Mouse (Mus musculus) hindbrain, embryonic 11.5 days (tissue): ENCODE results near the gene Izumo1r. TPM values are rescaled to one million over a fixed set of nuclear protein-coding genes. Genes with fewer than 3 reads are reported as not detected.

Experiments
- ATAC-seq: fragments of 200-750 bp; cut with Nextera tagmentation; 2 replicates; pipeline ENCODE4 v1.8.0; 2017; ENCODE audit warnings: mild to moderate bottlenecking, moderate TSS enrichment, moderate library complexity; ENCODE audit not compliant: low FRiP score
- DNase-seq: peaks from one replicate; pipeline ENCODE4 v3.0.0-alpha.2; 2015; ENCODE audit warnings: low spot score
- H3K27ac ChIP-seq: fragments of 300-500 bp; sonication (generic); 2 replicates; pipeline ENCODE4 v1.5.1; 2014; ENCODE audit warnings: mild to moderate bottlenecking, low read depth, low read length
- H3K27me3 ChIP-seq: fragments of 300-500 bp; sonication (generic); 2 replicates; pipeline ENCODE4 v1.6.1; 2014; ENCODE audit warnings: mild to moderate bottlenecking, low read length, moderate library complexity, mixed read lengths; ENCODE audit not compliant: control insufficient read depth, insufficient read depth
- H3K36me3 ChIP-seq: fragments of 300-500 bp; sonication (generic); 2 replicates; pipeline ENCODE4 v1.6.1; 2014; ENCODE audit warnings: mild to moderate bottlenecking, low read length, moderate library complexity, mixed read lengths; ENCODE audit not compliant: control insufficient read depth, insufficient read depth
- H3K4me1 ChIP-seq: fragments of 300-500 bp; sonication (generic); replicated peaks from 2 replicates; pipeline ENCODE4 v1.6.1; 2014; ENCODE audit warnings: low read length, mixed read lengths; ENCODE audit not compliant: control insufficient read depth, insufficient read depth
- H3K4me2 ChIP-seq: fragments of 300-500 bp; sonication (generic); replicated peaks from 2 replicates; pipeline ENCODE4 v1.6.1; 2014; ENCODE audit warnings: mild to moderate bottlenecking, low read depth, low read length
- H3K4me3 ChIP-seq: fragments of 300-500 bp; sonication (generic); 2 replicates; pipeline ENCODE4 v1.5.1; 2014; ENCODE audit warnings: low read depth, low read length
- H3K9ac ChIP-seq: fragments of 300-500 bp; sonication (generic); 2 replicates; pipeline ENCODE4 v1.6.1; 2014; ENCODE audit warnings: low read depth, low read length
- H3K9me3 ChIP-seq: fragments of 300-500 bp; sonication (generic); 2 replicates; pipeline ENCODE4 v1.6.1; 2016; ENCODE audit warnings: low read length; ENCODE audit not compliant: control insufficient read depth
- WGBS: fragments of 180-500 bp; shearing (Covaris S2); extraction: QIAGEN DNeasy Blood & Tissue Kit; methylation state at CpG from one replicate; pipeline ENCODE4 v1.1.7; 2014; 5-methylcytosine and 5-hydroxymethylcytosine counted together
- polyA plus RNA-seq: library from polyadenylated mRNA; unstranded; fragments of >200 nt; fragmentation: Nextera tagmentation; extraction: Ambion mirVana; gene quantifications from 2 replicates; pipeline ENCODE4 v1.2.1, GENCODE M21; 2014

Gene Izumo1r
- polyA plus RNA-seq, 1 experiment from 2014 or later: not detected

- Histone ChIP-seq H3K4me1 (no peaks in the 10 kb centered on the region), H3K9ac (no peak overlapping the region), H3K4me3 (no peak overlapping the region), H3K27me3 (no peaks in the 10 kb centered on the region), H3K9me3 (no peaks in the 10 kb centered on the region), H3K4me2 (no peak overlapping the region), H3K36me3 (no peaks in the 10 kb centered on the region), H3K27ac (no peak overlapping the region)
- WGBS: 36% methylated on average over 7 of the region's 7 CpGs
- ATAC-seq (peak; percentile 56; the same call in 1 of the 2 replicates), DNase-seq (peak; percentile 62)
Measured at GRCm38 (mm10) chr9:14866957-14867356, 36.8 kb downstream of the Izumo1r start.

DNA sequence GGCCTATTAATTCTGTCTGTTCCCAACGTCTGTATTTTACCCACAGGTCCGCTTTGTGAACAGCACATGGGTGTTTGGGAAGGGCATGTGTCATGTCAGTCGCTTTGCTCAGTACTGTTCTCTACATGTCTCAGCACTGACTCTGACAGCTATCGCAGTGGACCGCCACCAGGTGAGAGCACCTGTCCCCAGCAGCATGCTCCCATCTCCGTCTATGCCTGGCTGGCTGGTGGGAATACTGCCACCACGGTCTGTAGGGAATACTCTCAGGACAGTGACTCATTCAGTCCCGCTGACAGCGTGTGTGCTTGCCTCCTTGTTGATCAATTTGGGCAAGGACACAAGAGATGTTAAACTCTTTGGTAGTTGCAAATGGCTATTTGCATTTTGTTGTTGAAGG, 39.0 kb downstream of the Izumo1r start:
- H3K27ac ChIP-seq: no peak overlapping the region
- H3K36me3 ChIP-seq: no peaks in the 10 kb centered on the region
- peaks cover 9% of the 10 kb centered on the region for H3K27me3 ChIP-seq
- H3K4me2 ChIP-seq: no peak overlapping the region
- peaks cover 3% of the 10 kb centered on the region; the same call in 1 of the 2 replicates for H3K4me1 ChIP-seq
- H3K9me3 ChIP-seq: no peaks in the 10 kb centered on the region
- H3K4me3 ChIP-seq: no peak overlapping the region
- ATAC-seq: no peak
- H3K9ac ChIP-seq: no peak overlapping the region
- no peak for DNase-seq
- 84% methylated on average over 9 of the region's 9 CpGs for WGBS

DNA sequence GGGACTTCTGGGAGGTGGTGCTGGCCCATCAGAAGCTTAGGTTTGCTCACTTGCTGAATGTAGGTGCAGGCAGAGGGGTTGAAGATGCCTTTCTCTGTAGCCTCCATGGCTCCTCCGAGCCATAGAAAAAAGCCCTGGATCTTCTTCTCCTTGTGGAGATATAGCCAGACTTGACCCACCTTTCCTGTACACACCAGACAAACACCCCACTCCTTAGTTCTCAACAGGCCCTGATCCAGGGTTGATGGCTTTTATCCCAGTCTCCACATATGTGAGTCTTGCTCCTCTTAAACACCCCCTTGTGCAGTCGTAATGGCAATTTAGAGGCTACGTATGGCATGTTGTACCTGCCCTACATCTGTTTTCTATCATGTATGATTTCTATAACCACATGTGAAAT, 40.6 kb downstream of the Izumo1r start:
- Histone ChIP-seq H3K4me3 (no peak overlapping the region), H3K4me2 (no peak overlapping the region), H3K36me3 (no peaks in the 10 kb centered on the region), H3K9ac (no peak overlapping the region), H3K4me1 (peaks cover 3% of the 10 kb centered on the region; the same call in 1 of the 2 replicates), H3K27ac (no peak overlapping the region), H3K27me3 (peaks cover 21% of the 10 kb centered on the region), H3K9me3 (no peaks in the 10 kb centered on the region)
- WGBS: 85% methylated on average over 3 of the region's 3 CpGs
- no peak for DNase-seq
- ATAC-seq: no peak

GRCm38 (mm10) chr9:14859868-14860639, 43.7 kb downstream of the Izumo1r start, which contains the start of gene Gpr83:
Gene Gpr83 (plus strand): TSS chr9:14860210.
- ATAC-seq: peak; percentile 94
- peaks cover 22% of the 10 kb centered on the region for H3K27me3 ChIP-seq
- H3K36me3 ChIP-seq: no peaks in the 10 kb centered on the region
- H3K9me3 ChIP-seq: no peaks in the 10 kb centered on the region
- peak; percentile 68 for DNase-seq
- peak within 1 kb of the TSS; percentile 92 for H3K4me2 ChIP-seq
- peak within 1 kb of the TSS; percentile 47 for H3K4me3 ChIP-seq
- H3K9ac ChIP-seq: peak within 1 kb of the TSS; percentile 60
- peaks cover 3% of the 10 kb centered on the region; the same call in 1 of the 2 replicates for H3K4me1 ChIP-seq
- H3K27ac ChIP-seq: no peak within 1 kb of the TSS
- under 1% methylated on average over 47 of the region's 47 CpGs for WGBS

GRCm38 (mm10) chr9:14858782-14859181, 45.0 kb downstream of the Izumo1r start:
- Histone ChIP-seq H3K4me3 (no peak overlapping the region), H3K4me2 (no peak overlapping the region), H3K4me1 (peaks cover 3% of the 10 kb centered on the region; the same call in 1 of the 2 replicates), H3K9me3 (no peaks in the 10 kb centered on the region), H3K9ac (no peak overlapping the region), H3K36me3 (no peaks in the 10 kb centered on the region), H3K27me3 (peaks cover 22% of the 10 kb centered on the region), H3K27ac (no peak overlapping the region)
- 86% methylated on average over 3 of the region's 3 CpGs for WGBS
- DNase-seq (no peak), ATAC-seq (no peak)

DNA sequence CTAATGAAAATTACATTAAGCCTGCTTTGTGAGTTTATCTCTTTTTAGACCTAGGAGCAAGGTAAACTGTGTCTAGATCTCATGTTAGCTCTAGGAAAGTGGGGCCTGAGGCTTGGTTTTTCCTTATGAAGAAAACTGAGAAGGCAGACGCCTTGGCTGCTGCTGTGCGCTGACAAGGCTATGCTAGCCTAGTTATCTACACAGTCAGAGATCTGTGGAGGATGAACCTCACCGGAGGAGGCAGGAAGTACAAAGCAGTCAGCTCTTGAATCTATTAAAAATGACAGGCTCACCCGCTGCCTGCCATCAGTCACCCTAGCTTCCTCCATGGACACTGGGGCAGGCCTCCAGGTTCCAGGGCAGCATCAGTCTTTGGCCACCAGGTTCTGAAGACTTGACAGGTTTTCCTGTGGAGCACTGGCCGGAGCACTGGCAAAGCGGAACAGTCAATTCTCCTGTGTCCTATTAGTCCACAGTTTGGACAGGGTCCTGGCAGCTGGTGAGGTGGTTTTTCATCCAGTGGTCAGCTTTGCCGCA, 45.5 kb downstream of the Izumo1r start:
- no peak for DNase-seq
- peaks cover 22% of the 10 kb centered on the region for H3K27me3 ChIP-seq
- no peak overlapping the region for H3K4me2 ChIP-seq
- H3K36me3 ChIP-seq: no peaks in the 10 kb centered on the region
- no peak overlapping the region for H3K27ac ChIP-seq
- no peak for ATAC-seq
- H3K9ac ChIP-seq: no peak overlapping the region
- no peak overlapping the region for H3K4me3 ChIP-seq
- H3K9me3 ChIP-seq: no peaks in the 10 kb centered on the region
- 60% methylated on average over 7 of the region's 7 CpGs for WGBS
- H3K4me1 ChIP-seq: peaks cover 3% of the 10 kb centered on the region; the same call in 1 of the 2 replicates

DNA sequence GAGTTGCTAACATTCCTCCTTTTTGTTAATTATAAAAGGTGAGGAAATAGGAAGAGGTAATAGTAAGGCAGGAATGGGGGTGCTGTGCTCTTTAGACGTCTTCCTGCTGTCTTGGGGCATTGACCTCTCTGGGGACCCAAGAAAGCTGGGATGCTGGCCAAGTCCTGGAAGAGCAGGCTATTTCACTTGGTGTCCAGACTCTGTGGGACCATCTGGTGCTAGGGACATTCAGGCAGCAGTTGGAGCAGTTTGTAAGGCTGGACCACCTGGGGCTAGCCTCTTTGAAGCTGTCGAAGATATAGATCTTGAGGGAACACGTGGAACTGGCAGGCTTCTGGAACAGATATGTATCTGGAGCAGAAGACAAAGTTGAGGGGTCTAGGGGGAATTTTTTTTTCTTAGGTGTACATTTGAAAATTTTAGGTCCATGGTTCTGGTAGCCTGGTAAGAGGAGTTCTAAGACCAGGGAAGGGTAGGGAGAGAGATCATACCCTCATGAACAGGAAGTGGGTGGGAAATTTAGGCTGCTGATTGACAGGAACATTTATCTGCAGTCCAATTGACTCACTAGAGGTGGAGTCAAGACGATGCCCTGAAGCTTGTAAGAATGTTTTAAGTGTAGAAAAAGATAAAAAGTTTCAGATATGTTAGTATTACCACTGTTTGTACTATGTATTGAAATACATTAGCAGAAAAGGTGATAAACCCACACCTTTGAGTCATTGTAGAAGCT, 46.7 kb downstream of the Izumo1r start:
- ATAC-seq (no peak), DNase-seq (no peak)
- 56% methylated on average over 4 of the region's 4 CpGs for WGBS
- Histone ChIP-seq H3K4me2 (no peak overlapping the region), H3K36me3 (no peaks in the 10 kb centered on the region), H3K27ac (no peak overlapping the region), H3K9me3 (no peaks in the 10 kb centered on the region), H3K9ac (no peak overlapping the region), H3K4me1 (peaks cover 3% of the 10 kb centered on the region; the same call in 1 of the 2 replicates), H3K27me3 (peaks cover 22% of the 10 kb centered on the region), H3K4me3 (no peak overlapping the region)

DNA sequence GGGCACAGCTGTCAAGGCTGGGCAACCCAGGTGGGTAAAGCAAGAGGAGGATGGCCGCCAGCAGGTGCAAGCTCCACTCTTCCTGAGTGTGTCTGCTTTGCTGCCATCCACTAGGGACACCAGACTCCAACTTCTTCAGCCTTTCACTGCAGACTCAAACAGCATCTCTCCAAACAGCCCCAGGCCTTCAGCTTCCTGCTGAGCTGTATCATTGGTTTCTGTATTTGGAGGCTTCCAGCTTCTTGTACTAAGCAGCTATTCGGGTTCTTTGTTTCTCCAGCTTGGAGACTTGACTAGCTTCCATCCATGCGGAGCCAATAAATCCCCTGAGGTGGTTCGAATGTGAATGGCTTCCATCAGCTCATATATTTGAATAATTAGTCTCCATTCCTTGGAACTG, 49.2 kb downstream of the Izumo1r start:
- WGBS: 72% methylated on average over 4 of the region's 4 CpGs
- H3K27me3 ChIP-seq: peaks cover 13% of the 10 kb centered on the region

More for the DNA sequence above, 49.2 kb downstream of the Izumo1r start:
- ATAC-seq: no peak
- Histone ChIP-seq H3K9me3 (no peaks in the 10 kb centered on the region), H3K36me3 (no peaks in the 10 kb centered on the region), H3K4me2 (no peak overlapping the region), H3K27ac (no peak overlapping the region), H3K9ac (no peak overlapping the region), H3K4me1 (no peaks in the 10 kb centered on the region), H3K4me3 (no peak overlapping the region)
- DNase-seq: no peak
